Mouse (Mus musculus): ENCODE results near the gene Myo5c.
"Not testable (repeated sequence)": the region's sequence is repeated elsewhere in the genome, so short reads cannot be mapped to it uniquely, and the experiment has no call there.

Myo5c gene

DNA sequence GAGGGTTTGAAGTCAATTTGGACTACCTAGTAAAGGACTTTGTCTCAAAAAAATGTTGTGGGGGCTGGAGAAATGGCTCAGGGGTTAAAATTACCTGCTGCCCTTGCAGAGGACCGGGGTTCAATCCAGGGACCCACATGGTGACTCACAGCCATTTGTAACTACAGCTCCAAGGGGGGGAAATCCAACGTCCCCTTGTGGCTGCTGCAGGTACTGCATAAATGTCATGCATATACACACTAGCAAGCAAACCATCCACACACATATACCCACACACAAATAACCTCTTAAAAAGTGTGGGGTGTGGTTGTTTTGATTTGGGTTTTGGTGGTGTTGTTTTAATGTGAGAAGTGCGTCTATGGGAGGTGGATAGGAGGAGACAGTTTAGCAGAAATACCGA is 12.7 kb downstream of the Myo5c start:
- DNase-seq: no peak

DNA sequence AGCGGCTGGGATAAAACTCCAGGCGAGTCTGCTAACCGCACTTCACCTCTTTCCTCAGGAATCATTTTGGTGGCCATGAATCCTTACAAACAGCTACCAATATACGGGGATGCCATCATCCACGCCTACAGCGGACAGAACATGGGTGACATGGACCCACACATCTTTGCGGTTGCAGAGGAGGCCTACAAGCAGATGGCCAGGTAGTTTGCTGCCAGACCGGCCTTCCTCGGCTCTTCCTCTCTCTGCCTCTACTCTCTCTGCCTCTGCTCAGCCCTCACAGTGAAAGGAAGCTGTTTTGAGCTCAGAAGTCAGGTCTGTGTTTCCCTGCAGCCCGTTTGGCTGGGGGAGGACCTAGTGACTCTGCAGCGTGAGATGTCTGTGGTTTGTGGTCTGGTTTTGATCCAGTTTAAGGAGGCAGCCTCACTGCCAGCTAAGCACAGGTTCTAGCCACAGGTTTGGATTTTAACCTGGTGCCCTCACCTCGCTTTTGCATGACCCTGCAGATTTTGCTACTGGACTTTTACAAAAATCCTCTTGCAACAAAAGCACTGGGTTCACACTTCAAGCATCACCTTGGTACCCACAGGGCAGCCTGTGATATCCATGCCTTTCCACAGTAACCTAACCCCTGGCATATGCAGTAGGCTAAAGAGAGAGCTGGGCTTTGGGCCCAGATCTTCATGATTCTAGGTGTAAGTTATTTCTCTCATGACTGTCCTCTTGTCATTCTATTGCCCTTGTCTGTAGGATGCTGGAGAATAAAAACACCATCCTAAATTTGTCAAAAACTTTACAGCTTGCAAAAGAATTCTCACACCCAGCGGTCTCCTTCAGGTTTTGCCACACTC is 14.5 kb downstream of the Myo5c start:
- peak; percentile 21 for DNase-seq

DNA sequence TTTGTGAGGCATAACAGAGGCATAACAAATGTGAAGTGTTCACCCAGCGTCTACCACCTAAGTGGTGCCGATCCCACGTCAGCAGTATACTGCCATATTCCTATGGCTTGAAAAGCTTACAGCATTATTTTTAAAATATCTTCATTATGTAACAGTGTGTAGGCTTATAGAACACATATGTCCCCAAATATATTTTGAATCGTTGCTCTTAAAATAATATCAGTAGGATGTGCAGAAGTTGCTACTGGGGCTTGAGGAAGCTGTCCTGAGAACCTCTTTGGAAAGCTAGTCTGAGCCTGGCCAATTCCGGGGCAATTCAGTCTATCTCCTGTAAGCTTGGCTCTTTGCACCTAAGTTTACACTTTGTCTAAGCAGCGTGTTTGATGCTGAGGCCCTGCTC is 16.1 kb downstream of the Myo5c start:
- no peak for DNase-seq

DNA sequence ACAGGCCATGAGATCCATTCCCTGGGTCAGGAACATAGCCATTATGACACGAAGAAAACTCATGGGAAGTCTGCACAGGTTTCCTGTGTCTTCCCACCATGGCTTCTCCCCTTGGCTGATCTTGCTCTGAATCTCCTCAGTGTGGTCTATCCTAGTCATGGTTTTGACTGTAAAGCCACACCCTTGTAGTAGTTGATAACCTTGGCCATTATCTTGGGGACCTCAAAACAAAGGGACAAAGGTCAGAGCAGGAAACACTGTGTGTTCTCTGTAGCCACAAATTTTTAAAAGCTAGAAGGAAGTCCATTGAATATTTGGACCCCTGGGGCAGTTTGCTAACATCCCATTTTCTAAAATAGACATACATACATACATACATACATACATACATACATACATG is 16.5 kb downstream of the Myo5c start:
- DNase-seq: no peak

DNA sequence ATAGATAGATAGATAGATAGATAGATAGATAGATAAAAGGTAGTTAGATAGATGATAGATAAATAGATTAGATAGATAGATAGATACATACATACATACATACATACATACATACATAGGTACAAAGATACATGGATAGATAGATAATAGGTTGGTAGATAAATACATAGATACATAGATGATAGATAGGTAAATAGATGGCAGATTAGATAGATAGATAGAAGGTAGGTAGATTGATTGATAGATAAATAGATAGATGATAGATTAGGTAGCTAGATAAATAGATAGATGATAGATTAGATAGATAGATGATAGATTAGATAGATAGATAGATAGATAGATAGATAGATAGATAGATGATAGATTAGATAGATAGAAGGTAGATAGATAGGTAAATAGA is 17.1 kb downstream of the Myo5c start:
- DNase-seq: no peak

DNA sequence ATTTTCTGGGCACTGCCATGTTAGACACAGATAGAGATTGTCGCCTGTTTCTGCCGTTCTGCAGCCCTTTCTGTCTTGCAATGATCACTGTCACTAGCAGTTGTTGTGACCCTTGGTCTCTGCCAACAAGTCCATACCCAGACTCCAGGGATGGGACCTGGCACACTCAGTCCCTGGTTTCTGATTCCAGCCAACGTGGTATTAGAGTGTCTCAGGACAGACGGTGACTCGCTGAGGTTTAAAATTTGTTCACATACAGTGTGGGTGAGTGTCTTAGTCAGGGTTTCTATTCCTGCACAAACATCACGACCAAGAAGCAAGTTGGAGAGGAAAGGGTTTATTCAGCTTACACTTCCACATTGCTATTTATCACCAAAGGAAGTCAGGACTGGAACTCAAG is 21.3 kb downstream of the Myo5c start:
- DNase-seq: not testable (repeated sequence)

DNA sequence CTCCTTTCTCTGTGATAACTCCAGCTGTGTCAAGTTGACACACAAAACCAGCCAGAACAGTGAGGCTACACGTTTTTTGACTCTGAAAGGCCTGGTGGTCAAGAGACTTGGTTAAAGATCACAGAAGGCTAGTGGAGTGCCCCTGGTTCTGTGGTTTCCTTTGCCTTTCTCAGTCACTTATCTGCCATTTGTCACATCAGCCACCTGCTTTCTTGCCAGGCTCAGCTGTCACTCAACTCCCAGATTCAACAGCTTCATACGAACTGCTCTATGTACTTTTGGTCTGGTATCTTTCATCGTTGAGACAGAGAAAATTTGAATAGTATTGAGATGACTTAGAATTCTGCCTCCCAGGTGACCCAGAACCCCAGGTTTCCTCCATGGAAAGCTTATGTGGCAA is 21.9 kb downstream of the Myo5c start:
- no peak for DNase-seq

DNA sequence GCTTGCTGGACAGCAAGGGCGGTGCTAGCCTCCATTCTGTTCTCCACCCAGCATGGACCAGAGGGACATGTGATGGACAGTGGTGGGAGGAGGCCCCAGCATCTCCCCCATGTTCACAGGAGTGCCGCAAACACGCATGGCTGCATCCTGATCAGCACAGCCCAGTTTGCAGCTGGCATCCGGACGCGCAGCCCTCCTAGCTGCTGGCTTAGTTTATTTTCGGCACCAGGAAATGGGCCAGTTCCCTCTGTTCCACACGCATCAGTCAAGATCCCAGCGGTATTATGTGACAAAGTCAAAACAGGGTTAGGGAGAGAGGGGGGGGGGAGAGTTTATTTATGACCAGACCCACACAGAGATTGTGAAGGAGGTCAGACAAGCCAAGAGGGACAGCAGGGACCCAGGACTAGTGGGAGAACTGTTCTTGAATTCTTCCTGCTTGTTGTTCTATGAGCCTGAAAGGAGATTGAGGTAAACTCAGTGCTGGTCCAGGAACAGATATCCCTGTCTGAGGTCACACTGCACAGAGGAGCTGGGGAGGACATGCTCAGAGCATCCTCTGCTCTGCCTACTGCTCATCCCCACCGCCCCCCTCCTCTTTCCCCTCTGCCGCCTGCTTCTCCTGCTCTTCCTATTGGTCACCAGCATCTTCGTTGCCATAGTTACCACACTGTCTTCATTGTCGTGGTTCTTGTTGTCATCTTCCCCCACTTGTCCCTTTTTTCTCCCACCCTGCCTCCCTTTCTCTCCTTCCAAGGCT is 22.6 kb downstream of the Myo5c start:
- no peak for DNase-seq

DNA sequence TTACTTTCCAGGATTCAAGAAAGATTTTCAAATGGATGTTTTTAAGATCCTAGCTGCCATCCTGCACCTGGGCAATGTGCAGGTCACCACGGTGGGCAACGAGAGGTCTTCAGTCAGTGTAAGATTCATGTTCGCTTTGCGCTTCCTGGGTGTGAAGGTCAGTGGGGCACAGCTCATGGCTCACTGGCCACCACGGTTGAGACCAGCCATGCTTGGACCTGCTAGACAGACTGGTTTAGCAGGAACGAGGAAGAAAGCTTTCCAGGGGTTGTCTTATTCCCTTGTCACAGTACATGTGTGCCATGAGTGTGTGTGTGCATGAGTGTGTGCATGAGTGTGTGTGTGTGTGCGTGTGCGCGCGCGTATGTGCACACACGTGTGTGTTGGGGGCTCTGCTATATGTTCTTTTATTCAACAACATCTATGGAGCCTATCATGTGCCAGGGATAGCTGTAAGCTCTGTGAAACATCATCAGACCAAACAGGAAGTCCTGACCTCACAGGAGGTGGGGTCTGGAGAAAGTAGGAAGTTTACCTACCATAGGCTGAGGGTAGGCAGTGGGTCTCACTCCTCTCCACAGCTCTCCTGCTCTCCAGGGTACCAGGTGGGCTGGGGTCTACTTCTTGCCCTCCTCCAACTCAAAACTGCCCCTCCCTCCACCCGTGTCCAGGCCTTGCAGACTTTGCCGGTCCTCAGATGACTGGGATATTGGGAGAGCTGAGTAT is 24.2 kb downstream of the Myo5c start:
- peak; percentile 44 for DNase-seq

DNA sequence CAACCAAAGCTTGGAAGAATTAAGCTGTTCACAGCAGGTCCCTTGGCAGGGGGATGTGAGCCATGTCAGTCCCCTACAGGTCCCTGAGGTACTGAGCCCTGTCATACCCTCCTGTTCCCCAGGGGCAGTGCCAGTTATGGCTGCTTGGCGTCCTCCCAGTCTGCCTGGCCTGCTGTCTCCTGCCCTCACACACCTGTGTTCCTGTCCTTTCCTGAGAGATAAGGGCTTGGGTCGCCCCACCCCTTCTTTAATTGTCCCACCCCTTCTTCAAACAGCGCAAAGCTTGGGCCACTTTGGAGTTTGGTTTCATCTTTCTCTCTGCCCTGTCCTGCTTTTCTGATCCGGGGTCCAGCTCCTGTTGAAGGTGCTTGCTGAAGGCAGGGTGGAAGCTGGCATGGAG is 27.0 kb downstream of the Myo5c start:
- no peak for DNase-seq

DNA sequence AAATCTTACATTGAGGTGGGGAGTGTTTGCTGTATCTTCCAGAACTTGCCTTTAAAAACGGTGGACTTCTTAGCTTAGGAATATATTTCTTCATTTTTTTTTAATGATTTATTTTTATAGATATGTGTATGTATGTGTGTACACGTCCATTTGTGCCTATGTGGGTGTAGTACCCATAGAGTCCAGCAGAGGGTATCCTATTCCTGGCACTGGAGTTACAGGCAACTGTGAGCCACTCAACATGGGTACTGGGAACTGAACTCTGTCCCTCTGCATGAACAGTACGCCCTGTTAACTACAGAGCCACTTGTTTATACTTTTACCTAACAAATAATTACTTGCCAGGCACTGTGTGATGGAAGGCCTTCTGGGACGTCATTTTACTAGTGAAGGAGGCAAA is 27.8 kb downstream of the Myo5c start:
- no peak for DNase-seq

DNA sequence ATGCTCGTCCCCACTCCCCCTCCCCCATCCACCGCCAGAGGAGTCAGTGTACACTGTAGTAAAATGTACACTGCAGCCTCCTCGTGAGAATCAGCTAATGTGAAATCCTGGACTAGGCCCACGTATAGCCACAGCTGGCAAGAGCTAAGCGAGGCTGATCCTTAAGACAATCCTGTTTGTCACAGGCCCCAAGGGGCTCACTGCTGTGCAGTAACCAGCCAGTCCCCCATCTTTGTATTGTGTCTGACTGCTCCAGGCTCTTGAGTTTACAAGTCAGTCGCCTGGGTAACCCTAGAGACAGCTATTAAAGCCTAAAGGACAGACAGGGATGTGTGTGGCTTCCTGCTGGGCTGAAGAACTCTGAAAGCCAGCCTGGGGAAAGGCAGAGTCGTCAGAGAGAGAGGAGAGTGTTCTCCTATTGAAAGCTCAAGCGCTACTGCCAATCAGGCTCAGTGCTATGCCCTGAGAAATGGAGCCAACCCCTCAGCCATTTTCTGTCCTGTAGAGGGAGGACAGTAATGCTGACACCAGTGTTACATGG is 29.6 kb downstream of the Myo5c start:
- no peak for DNase-seq

DNA sequence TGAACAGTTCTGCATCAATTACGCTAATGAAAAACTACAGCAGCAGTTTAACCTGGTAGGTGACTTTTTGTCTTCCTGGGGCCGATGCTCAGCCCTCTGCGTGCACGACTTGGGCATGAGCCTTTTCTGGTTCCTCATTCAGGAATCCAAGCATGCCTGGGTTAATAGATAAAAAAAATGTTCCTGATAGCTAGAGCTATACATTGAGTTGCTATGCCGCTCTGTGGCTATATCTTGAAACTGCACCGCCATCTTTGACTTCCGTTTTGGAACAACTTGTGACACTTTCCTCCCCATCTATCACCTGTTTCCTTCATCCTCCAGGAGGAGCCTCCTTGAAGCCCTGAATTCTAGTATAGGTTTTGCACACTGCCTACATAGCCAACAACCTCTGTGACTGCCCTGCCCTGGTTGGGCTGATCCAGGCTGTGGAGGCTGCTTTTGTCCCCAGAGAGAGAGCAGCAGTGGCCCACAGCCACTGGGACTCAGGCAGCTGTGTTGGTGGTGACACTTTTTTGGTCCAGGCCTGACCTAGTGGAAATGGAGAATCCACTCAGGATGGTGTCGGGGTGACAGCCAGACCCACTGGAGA is 30.5 kb downstream of the Myo5c start:
- DNase-seq: peak; percentile 47

DNA sequence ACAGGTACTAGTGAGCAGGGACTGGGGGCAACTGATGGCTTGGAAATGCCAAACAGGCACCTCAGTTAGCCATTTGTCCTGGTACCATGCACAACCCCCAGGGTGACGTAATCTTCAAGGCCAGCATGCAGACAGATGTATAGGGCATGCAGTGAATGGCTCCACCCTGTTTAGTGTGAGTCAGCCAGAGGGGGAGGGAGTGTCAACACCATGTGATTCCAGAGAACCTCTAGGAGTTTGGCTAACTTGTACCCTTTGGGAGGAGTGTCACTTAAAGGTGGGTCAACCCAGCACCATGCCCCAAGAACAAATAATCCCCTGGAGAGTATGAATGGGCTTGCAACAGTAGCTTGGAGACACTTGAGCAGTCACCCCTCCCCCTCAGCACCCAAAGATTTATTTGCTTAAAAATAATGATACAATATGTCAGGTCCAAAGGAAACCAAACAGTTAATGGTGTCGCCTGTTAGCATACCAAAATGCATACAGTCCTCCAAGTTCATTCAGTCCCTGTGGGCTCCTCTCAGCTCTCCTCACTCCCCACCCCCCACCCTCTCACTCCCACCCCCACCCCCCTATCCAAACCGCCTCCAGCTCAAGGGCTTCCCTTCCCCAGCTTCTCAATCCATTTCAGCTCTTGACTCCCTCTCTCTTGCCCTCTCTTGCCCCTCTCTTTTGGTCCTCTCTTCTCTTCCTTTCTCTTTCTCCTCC is 32.3 kb downstream of the Myo5c start:
- DNase-seq: no peak

DNA sequence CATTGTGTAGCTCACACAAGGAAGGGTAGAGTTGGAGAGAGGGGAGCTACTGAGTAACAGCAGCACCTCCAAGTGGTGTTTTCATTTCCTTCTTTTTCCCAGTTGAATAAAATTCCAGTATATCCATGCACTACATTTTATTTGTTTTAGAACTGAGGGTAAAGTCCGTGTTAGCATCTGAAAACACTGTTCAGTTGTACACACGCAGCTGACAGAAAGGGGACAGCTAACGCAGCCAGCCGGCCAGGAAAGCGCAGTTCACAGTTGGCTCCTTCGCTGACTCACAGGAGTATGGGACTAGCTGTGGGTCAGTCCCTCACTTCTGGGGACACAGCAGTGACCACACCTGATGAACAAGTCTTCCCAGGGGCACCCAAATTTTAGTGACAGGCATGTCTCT is 35.3 kb downstream of the Myo5c start:
- DNase-seq: no peak

DNA sequence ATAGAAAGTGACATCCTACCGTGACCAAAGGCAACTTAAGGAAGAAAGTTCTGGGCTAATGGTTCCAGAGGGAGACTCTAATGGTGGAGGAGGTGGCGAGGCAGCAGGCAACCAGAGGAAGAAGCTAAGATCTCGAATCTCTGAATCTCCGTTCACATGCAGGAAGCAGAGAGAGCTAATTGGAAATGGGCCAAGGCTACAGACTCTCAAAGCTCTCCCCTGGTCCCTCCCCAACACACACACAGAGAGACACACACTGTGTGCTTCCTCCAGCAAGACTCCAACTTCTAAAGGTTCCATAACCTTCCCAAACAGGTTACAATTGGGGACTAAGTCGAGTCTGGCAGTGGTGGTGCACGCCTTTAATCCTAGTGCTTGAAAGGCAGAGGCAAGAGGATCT is 38.6 kb downstream of the Myo5c start:
- no peak for DNase-seq

DNA sequence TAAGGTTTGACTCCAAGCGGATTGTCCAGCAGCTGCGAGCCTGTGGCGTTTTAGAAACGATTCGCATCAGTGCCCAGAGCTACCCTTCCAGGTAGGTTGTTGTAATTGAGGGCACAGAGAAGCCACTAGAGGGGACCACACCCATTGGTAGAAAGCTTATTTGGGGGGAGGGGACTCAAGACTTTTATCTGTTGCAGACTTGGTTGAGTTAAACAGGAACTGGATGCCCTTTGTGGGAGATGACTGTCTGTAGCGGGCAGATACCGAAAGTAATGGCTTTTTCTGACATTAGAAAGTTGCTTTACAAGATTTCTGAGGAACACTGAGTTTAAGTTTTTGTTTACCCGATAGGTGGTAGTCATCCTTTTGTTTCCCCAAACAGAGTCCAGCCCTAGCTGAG is 39.7 kb downstream of the Myo5c start:
- DNase-seq: no peak

DNA sequence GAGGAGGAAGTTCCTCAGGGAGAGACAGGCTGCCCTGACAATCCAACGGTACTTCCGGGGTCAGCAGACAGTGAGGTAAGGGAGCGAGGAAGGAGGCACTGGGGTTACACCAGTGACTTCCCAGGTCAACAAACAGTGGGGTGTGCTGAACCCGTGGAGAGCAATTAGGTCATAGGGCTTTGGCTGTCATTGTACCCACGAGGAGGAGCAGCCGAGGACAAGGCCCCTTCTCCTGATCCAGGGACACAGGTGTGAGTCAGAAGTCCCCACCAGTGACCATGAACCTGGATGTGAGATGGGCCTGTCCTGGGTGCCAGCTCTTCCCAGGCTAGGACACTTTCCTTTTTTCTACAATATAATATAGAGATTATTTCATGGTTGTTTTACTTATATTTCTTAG is 41.8 kb downstream of the Myo5c start:
- DNase-seq: no peak

DNA sequence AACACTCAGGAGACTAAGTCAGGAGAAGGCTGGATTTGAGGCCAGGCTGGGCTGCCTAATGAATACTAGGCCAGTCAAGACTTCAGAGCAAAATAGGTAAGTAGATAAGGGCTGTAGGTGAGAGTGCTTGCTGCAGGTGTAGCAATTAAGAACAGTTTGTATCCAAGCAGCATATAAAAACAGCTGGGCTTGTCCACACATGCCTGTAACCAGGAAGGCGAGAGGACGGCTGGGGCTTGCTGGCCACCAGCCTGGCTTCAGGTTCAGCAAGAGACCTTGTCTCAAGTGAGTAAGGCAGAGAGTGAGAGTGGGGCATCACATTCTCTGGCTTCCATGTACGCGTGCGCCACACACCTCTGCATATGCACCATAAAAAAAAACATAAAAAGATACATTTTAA is 42.7 kb downstream of the Myo5c start:
- DNase-seq: no peak

DNA sequence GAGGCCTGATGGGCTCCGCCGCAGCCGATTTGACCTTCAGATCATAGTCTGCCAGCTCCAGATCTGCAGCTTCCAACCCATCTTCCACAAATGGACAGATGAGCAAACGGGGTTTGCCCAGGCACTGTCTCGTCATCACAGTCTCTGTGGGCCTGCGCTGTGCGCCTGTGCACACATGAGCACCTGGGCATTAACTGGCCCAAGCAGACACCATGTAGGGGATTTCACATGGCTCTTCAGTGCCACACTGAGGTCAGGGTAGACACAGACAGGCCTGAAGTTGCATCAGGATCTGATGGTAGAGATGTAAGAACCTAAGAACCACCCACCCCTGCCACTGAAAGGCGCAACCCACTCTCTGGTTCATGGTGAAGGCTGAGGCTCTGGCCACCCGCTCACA is 43.2 kb downstream of the Myo5c start:
- DNase-seq: no peak

DNA sequence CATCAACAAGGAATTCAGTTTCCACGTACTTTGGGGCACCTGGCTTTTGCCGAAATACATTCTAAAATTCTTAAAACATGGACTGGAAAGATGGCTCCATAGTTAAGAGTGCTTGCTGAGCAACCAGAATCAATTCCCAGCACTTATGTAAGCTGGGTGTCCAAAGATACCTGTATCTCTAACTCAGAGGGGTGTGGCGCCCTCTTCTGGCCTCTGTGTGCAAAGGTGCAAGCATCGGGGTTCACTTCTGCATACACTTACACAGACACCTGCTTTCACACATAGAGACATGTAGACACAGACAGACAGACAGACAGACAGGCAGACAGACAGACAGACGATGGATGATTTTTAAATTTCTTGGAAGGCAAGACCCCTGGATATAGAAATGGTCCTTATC is 49.0 kb downstream of the Myo5c start:
- peak; percentile 65 for DNase-seq

DNA sequence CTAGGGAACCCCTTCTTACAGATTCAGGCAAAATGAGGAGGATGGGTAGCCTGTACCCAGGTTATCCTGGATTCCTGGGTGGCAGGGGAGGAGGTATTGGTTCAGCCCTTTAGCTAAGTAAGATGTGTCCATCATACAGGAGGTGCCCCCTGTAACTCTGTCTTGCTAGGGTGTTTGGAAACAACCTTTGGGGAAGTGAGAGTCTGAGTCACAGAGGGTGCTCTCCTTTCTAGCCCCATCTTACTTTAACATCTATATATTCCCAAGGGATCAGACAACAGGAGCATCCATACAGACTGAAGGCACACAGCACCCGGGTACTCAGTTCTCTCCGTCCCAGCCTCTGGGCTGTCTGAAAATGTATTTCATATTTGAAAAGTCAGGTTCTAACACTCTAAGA is 50.4 kb downstream of the Myo5c start:
- DNase-seq: no peak
